Mouse (Mus musculus): ENCODE results near the gene B4galt3. TPM values are rescaled to one million over a fixed set of nuclear protein-coding genes. Genes with fewer than 3 reads are reported as not detected.

The B4galt3 gene
- total and polyA plus RNA-seq, 3 experiments, result 16.8 to 33.1 TPM; not detected in 1

DNA sequence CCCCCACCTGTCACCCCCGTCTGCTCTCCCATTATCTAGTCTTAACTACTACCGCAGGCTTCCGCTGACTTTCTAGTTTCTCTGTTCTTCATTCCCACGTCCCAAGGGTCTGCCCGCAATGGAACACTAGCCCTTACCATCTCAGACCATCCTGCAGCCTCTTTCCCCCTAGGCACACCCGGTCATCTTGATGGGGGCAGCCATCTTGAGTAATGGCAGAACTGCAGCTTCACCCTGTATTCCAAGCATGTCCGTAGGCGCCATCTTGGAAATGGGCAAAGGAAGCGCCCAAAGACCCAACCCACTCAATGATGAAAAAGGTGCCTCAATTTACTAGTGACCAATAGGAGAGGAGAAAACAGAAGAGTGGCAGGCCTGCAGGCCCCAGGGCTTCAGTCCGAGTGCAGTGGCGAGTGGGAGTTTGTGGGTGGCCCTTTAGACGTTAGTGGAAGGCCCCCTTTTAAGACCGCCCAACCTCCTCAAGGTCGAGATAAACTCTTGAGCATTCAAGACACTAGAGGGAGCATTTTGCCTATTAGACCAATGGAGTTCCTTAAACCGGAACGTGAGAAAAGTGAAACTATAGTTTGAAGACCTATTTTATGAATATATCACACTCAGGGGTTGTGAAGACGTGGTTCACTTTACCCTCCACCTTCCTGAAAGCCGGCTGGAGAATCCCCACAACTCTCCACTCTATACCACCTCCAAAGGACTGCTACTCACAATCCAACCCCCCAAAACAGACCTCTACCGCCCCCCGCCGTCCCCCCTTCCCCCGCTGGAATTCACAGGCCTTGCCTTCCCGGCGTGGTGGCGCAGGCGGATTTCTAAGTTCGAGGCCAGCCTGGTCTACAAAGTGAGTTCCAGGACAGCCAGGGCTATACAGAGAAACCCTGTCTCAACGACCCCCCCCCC, 47.6 kb upstream of the B4galt3 start, which contains the start of gene Tomm40l:
Gene Tomm40l, minus strand, starts transcription at position 277 of the 918 bp plus-strand sequence.
- peak within 1 kb of the TSS; percentile 83 to 90 for H3K4me3 ChIP-seq (ENCODE audit: control insufficient read depth in 1 of 2, insufficient read depth in 1 of 2, low read depth in 2 of 2, low read length in 2 of 2)
- peaks cover 0 to 3% of the 10 kb centered on the region in 2 experiments; a peak in 2 of 4 replicates for H3K36me3 ChIP-seq (ENCODE audit: control insufficient read depth in 1 of 2, insufficient read depth in 2 of 2, low read length in 2 of 2)
- H3K27ac ChIP-seq (ENCODE audit: control insufficient read depth, low read depth, low read length), result peak within 1 kb of the TSS; percentile 94
- peak within 1 kb of the TSS; percentile 88 for H3K9ac ChIP-seq (ENCODE audit: control insufficient read depth, low read depth, low read length, poor library complexity, severe bottlenecking)
- H3K27me3 ChIP-seq (ENCODE audit: control insufficient read depth in 1 of 2, insufficient read depth in 2 of 2, low read length in 2 of 2), result no peaks in the 10 kb centered on the region
- peaks cover 2% of the 10 kb centered on the region; the same call in 1 of the 2 replicates for H3K79me2 ChIP-seq (ENCODE audit: control insufficient read depth, insufficient read depth, low read length, poor library complexity)
- H3K4me1 ChIP-seq (ENCODE audit: control insufficient read depth in 1 of 2, insufficient read depth in 2 of 2, low read length in 2 of 2), result peaks cover 0 to 8% of the 10 kb centered on the region in 2 experiments; a peak in 1 of 4 replicates
- H3K9me3 ChIP-seq (replicated peaks; ENCODE audit: insufficient read depth, low read length), result no peaks in the 10 kb centered on the region
- peak; percentile 99 for DNase-seq (ENCODE audit: low read depth, low spot score)
- TF ChIP-seq JUND (IDR thresholded peaks at IDR 0.05; ENCODE audit: low read depth, low read length) (no peak), EP300 (IDR thresholded peaks at IDR 0.05; ENCODE audit: low read depth in 1 of 2, low read length in 2 of 2) (peak in 1 of 2 experiments; percentile 63; a peak in 2 of 4 replicates), CHD1 (IDR thresholded peaks at IDR 0.05; ENCODE audit: low read depth, low read length) (peak; percentile 94), CTCF (IDR thresholded peaks at IDR 0.05 in 2 of 3, conservative IDR thresholded peaks at IDR 0.05 in 1 of 3; ENCODE audit: control insufficient read depth in 1 of 3, insufficient read depth in 1 of 3, low read depth in 2 of 3, low read length in 3 of 3, poor library complexity in 1 of 3, severe bottlenecking in 1 of 3) (peak; percentile 27 to 72 (median 34); a peak in 5 of 6 replicates), ZKSCAN1 (IDR thresholded peaks at IDR 0.05; ENCODE audit: low read depth, low read length) (no peak), ZC3H11A (IDR thresholded peaks at IDR 0.05; ENCODE audit: low read depth, low read length) (peak; percentile 31; the same call in 1 of the 2 replicates), KAT2A (conservative IDR thresholded peaks at IDR 0.05; ENCODE audit: low read depth, low read length) (peak; percentile 83), MYC (IDR thresholded peaks at IDR 0.05; ENCODE audit: low read depth, low read length) (peak; percentile 81), POLR2AphosphoS2 (IDR thresholded peaks at IDR 0.05; ENCODE audit: low read length) (peak; percentile 51; the same call in 1 of the 2 replicates), MXI1 (IDR thresholded peaks at IDR 0.05; ENCODE audit: low read depth, low read length) (peak; percentile 93), SMC3 (IDR thresholded peaks at IDR 0.05; ENCODE audit: low read depth, low read length) (peak; percentile 70), POLR2AphosphoS5 (IDR thresholded peaks at IDR 0.05; ENCODE audit: borderline replicate concordance, low read depth, low read length) (no peak), SIN3A (IDR thresholded peaks at IDR 0.05; ENCODE audit: low read length) (peak; percentile 94), GATA1 (IDR thresholded peaks at IDR 0.05; ENCODE audit: low read depth, low read length) (peak; percentile 46), E2F4 (IDR thresholded peaks at IDR 0.05; ENCODE audit: borderline replicate concordance, low read depth, low read length) (no peak), CHD2 (IDR thresholded peaks at IDR 0.05; ENCODE audit: low read length) (peak; percentile 59; the same call in 1 of the 2 replicates), HCFC1 (IDR thresholded peaks at IDR 0.05; ENCODE audit: low read depth, low read length) (peak; percentile 98), USF2 (IDR thresholded peaks at IDR 0.05; ENCODE audit: borderline replicate concordance in 1 of 2, insufficient read depth in 1 of 2, low read depth in 1 of 2, low read length in 2 of 2) (no peak), BHLHE40 (IDR thresholded peaks at IDR 0.05; ENCODE audit: borderline replicate concordance, low read depth, low read length) (peak; percentile 72; the same call in 1 of the 2 replicates), NRF1 (IDR thresholded peaks at IDR 0.05; ENCODE audit: insufficient read depth, low read depth, low read length, poor library complexity, severe bottlenecking) (peak; percentile 65), MAFK (IDR thresholded peaks at IDR 0.05; ENCODE audit: borderline replicate concordance, low read depth, low read length) (no peak), USF1 (IDR thresholded peaks at IDR 0.05; ENCODE audit: low read depth, low read length) (0 out of 2 replicates have a peak, but pooled peaks have one; percentile 11), RAD21 (IDR thresholded peaks at IDR 0.05; ENCODE audit: low read depth, low read length) (peak; percentile 65), POLR2A (IDR thresholded peaks at IDR 0.05; ENCODE audit: control insufficient read depth in 1 of 2, insufficient read depth in 1 of 2, low read depth in 1 of 2, low read length in 2 of 2, poor library complexity in 1 of 2) (peak; percentile 75 to 80), NELFE (IDR thresholded peaks at IDR 0.05; ENCODE audit: low read depth, low read length) (peak; percentile 55), RCOR1 (IDR thresholded peaks at IDR 0.05; ENCODE audit: low read depth, low read length) (peak; percentile 86), ZMIZ1 (IDR thresholded peaks at IDR 0.05; ENCODE audit: low read depth, low read length) (peak; percentile 34), ZNF384 (IDR thresholded peaks at IDR 0.05; ENCODE audit: low read depth, low read length) (no peak), UBTF (IDR thresholded peaks at IDR 0.05; ENCODE audit: borderline replicate concordance, insufficient read depth, low read depth, low read length) (no peak), ETS1 (IDR thresholded peaks at IDR 0.05; ENCODE audit: low read depth, low read length) (peak; percentile 66; the same call in 1 of the 2 replicates), TAL1 (IDR thresholded peaks at IDR 0.05; ENCODE audit: low read length) (no peak), TBP (IDR thresholded peaks at IDR 0.05; ENCODE audit: low read depth, low read length) (peak; percentile 72), GABPA (IDR thresholded peaks at IDR 0.05; ENCODE audit: low read depth, low read length) (no peak), TCF12 (IDR thresholded peaks at IDR 0.05; ENCODE audit: low read depth, low read length) (peak; percentile 81), MYB (IDR thresholded peaks at IDR 0.05; ENCODE audit: low read depth, low read length) (no peak)
